Mouse (Mus musculus) urinary bladder, postnatal 10 days (tissue): ENCODE measurements around the gene Ugt1a6a.
"Not testable (repeated sequence)": the region's sequence is repeated elsewhere in the genome, so short reads cannot be mapped to it uniquely, and the experiment has no call there.

Source experiments
- DNase-seq: peaks from one replicate; pipeline ENCODE4 v3.0.0; 2022; ENCODE audit warnings: low spot score

The Ugt1a6a gene

GRCm38 (mm10) chr1:88134457-88135011 is at the start of gene Ugt1a6a:
Gene Ugt1a6a (plus strand): TSS chr1:88134809.
- not testable (repeated sequence) for DNase-seq

- DNase-seq, result no peak
Observed at GRCm38 (mm10) chr1:88086125-88086524, 48.5 kb upstream of the Ugt1a6a start.

- DNase-seq, result no peak
Observed at GRCm38 (mm10) chr1:88087513-88087912, 47.1 kb upstream of the Ugt1a6a start, which contains the start of gene Ugt1a8. Gene Ugt1a8 (plus strand): TSS chr1:88087813.

- no peak for DNase-seq
Observed at GRCm38 (mm10) chr1:88092341-88092740, 42.3 kb upstream of the Ugt1a6a start.

- not testable (repeated sequence) for DNase-seq
Observed at GRCm38 (mm10) chr1:88094270-88094676, 40.3 kb upstream of the Ugt1a6a start.

GRCm38 (mm10) chr1:88094941-88095492 is 39.6 kb upstream of the Ugt1a6a start, which contains the start of gene Ugt1a7c:
Gene Ugt1a7c (plus strand): TSS chr1:88095062.
- DNase-seq, result no peak

GRCm38 (mm10) chr1:88098546-88098945 is 36.1 kb upstream of the Ugt1a6a start:
- DNase-seq, result not testable (repeated sequence)

GRCm38 (mm10) chr1:88099691-88100090 is 34.9 kb upstream of the Ugt1a6a start:
- not testable (repeated sequence) for DNase-seq

GRCm38 (mm10) chr1:88103019-88103418 is 31.6 kb upstream of the Ugt1a6a start, which contains the start of gene Ugt1a6b:
Gene Ugt1a6b (plus strand): TSS chr1:88103252.
- not testable (repeated sequence) for DNase-seq

GRCm38 (mm10) chr1:88103697-88104468 is 30.7 kb upstream of the Ugt1a6a start:
- not testable (repeated sequence) for DNase-seq

GRCm38 (mm10) chr1:88104667-88105430 is 29.8 kb upstream of the Ugt1a6a start:
- no peak for DNase-seq

- DNase-seq, result no peak
Observed at GRCm38 (mm10) chr1:88105656-88106055, 29.0 kb upstream of the Ugt1a6a start.

GRCm38 (mm10) chr1:88109027-88109557 is 25.5 kb upstream of the Ugt1a6a start:
- not testable (repeated sequence) for DNase-seq

GRCm38 (mm10) chr1:88109604-88110003 is 25.0 kb upstream of the Ugt1a6a start:
- not testable (repeated sequence) for DNase-seq

- not testable (repeated sequence) for DNase-seq
Observed at GRCm38 (mm10) chr1:88112769-88113168, 21.8 kb upstream of the Ugt1a6a start.

GRCm38 (mm10) chr1:88120550-88120949 is 14.1 kb upstream of the Ugt1a6a start:
- not testable (repeated sequence) for DNase-seq

- not testable (repeated sequence) for DNase-seq
Observed at GRCm38 (mm10) chr1:88121521-88121920, 13.1 kb upstream of the Ugt1a6a start.

- not testable (repeated sequence) for DNase-seq
Observed at GRCm38 (mm10) chr1:88125827-88126360, 8.7 kb upstream of the Ugt1a6a start.

- DNase-seq, result not testable (repeated sequence)
Observed at GRCm38 (mm10) chr1:88129091-88129490, 5.5 kb upstream of the Ugt1a6a start.

- DNase-seq, result not testable (repeated sequence)
Observed at GRCm38 (mm10) chr1:88130223-88130622, 4.4 kb upstream of the Ugt1a6a start.

- DNase-seq, result no peak
Observed at GRCm38 (mm10) chr1:88133908-88134456, 627 bp upstream of the Ugt1a6a start.
